ENCODE assay signal across 25 mouse cellular contexts in the genomic region with DNA sequence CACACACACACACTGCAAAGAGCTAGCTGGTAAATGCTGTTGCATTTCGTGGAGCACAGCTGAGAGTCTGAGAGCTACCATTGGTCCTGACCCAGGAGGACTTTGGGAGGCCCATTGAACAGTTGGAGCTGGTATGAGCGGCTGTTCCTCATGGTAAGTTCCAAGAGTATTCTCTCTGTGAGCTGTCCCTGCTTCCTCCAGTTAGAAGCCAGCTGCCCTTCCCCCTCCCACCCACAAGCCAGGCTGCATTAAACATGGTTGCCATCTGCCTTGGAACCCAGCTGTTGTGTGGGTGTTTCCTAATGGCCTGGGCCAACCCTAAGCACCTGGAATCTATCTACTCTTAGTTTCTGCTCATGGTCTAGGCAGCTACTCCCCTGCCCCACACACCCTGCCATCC.
DNase-seq lines count a peak whose midpoint lies in the region; ATAC-seq lines count a peak whose summit lies in the region.
"Had no signal": no experiment of that assay in that cellular context is flagged by ENCODE, and none has a peak within 500 bp of the region (broad histone marks: within the 10 kb centered on the region; RNA-seq: fewer than 3 reads in every experiment).

No protein-coding gene starts in this region.

- ATAC-seq in frontal cortex, adult (ENCODE audit: low TSS enrichment) = peak; percentile 52; the same call in 1 of the 2 replicates
- ATAC-seq in forebrain, embryonic 13.5 days = no peak
- ATAC-seq in liver, embryonic 11.5 days (replicated peaks; ENCODE audit: low FRiP score) = no peak
- ATAC-seq: CD4-positive, CD25-positive, alpha-beta regulatory T cell, adult 4 months; forebrain, embryonic 16.5 days had no signal

- DNase-seq in frontal cortex, postnatal 10 days (ENCODE audit: low spot score in 2 of 2) = no peak
- DNase-seq in brain, adult 2 months (ENCODE audit: low read depth, low spot score) = peak; percentile 63
- DNase-seq in layer of hippocampus, adult 8-10 months (ENCODE audit: low spot score in 2 of 2) = peak; percentile 69 to 72
- DNase-seq in layer of hippocampus, postnatal 14 days (ENCODE audit: low spot score in 2 of 2) = peak; percentile 69 to 82
- no peak for DNase-seq in spleen, adult 18-20 months
- DNase-seq in liver, embryonic 11.5 days (ENCODE audit: low spot score) = no peak
- DNase-seq: adrenal gland, adult 8-10 months; adrenal gland, postnatal 36 days; B cell, adult 2 months; cerebellum, adult 11 months; cerebellum, adult 8-10 months; cerebellum, postnatal 14 days; embryo, embryonic 11 days; gastrocnemius, adult 2 months; gastrocnemius, postnatal 25 days had no signal

- H3K27ac ChIP-seq in forebrain, embryonic 13.5 days = no peak overlapping the region
- H3K27ac ChIP-seq in liver, embryonic 11.5 days (ENCODE audit: low read depth, low read length) = no peak overlapping the region
- H3K27ac ChIP-seq: embryonic facial prominence, embryonic 15.5 days; forebrain, embryonic 10.5 days; gastrocnemius, adult 2 months; hindbrain, embryonic 10.5 days had no signal

- no peaks in the 10 kb centered on the region for H3K27me3 ChIP-seq in forebrain, embryonic 13.5 days
- no peaks in the 10 kb centered on the region for H3K27me3 ChIP-seq in liver, embryonic 11.5 days (replicated peaks; ENCODE audit: control insufficient read depth, insufficient read depth, low read length)
- H3K27me3 ChIP-seq: embryonic facial prominence, embryonic 15.5 days; heart, embryonic 12.5 days had no signal

- H3K4me3 ChIP-seq in forebrain, embryonic 13.5 days = no peak overlapping the region
- no peak overlapping the region for H3K4me3 ChIP-seq in liver, embryonic 11.5 days (ENCODE audit: low read depth, low read length)
- H3K4me3 ChIP-seq: embryonic facial prominence, embryonic 15.5 days; erythroblast, embryonic 14.5 days; forebrain, embryonic 10.5 days; gastrocnemius, adult 2 months; heart, embryonic 12.5 days; hindbrain, embryonic 10.5 days had no signal

- no peaks in the 10 kb centered on the region for H3K9me3 ChIP-seq in forebrain, embryonic 13.5 days (replicated peaks)
- no peaks in the 10 kb centered on the region for H3K9me3 ChIP-seq in liver, embryonic 11.5 days (ENCODE audit: control insufficient read depth, low read length)
- H3K9me3 ChIP-seq: embryonic facial prominence, embryonic 15.5 days; forebrain, embryonic 10.5 days; heart, embryonic 12.5 days; hindbrain, embryonic 10.5 days had no signal

- H3K4me1 ChIP-seq in forebrain, embryonic 13.5 days = peaks cover 5% of the 10 kb centered on the region; the same call in 1 of the 2 replicates
- H3K4me1 ChIP-seq in liver, embryonic 11.5 days (replicated peaks; ENCODE audit: control insufficient read depth, insufficient read depth, low read length) = no peaks in the 10 kb centered on the region
- H3K4me1 ChIP-seq: embryonic facial prominence, embryonic 15.5 days; heart, embryonic 12.5 days; hindbrain, embryonic 10.5 days had no signal

- H3K36me3 ChIP-seq in forebrain, embryonic 13.5 days (ENCODE audit: poor library complexity, severe bottlenecking) = no peaks in the 10 kb centered on the region
- H3K36me3 ChIP-seq in liver, embryonic 11.5 days (ENCODE audit: control insufficient read depth, insufficient read depth, low read length) = no peaks in the 10 kb centered on the region
- H3K36me3 ChIP-seq: embryonic facial prominence, embryonic 15.5 days; forebrain, embryonic 10.5 days; G1E; heart, embryonic 12.5 days; hindbrain, embryonic 10.5 days had no signal

- WGBS in forebrain, embryonic 13.5 days = 95% methylated on average over 2 of the region's 2 CpGs
- WGBS in liver, embryonic 11.5 days = 63% methylated on average over 2 of the region's 2 CpGs

- H3K9ac ChIP-seq in forebrain, embryonic 13.5 days = no peak overlapping the region
- H3K9ac ChIP-seq in liver, embryonic 11.5 days (ENCODE audit: low read depth, low read length) = no peak overlapping the region
- H3K9ac ChIP-seq: embryonic facial prominence, embryonic 15.5 days; heart, embryonic 12.5 days had no signal

- H3K4me2 ChIP-seq in forebrain, embryonic 13.5 days = no peak overlapping the region
- no peak overlapping the region for H3K4me2 ChIP-seq in liver, embryonic 11.5 days
- H3K4me2 ChIP-seq: embryonic facial prominence, embryonic 15.5 days; heart, embryonic 12.5 days had no signal

Comparison
In these comparisons a context has a peak if more than half of its experiments do, and no peak if none do; other contexts are left out.
1. DNase-seq: peak in brain, adult 2 months (single experiment), layer of hippocampus, adult 8-10 months (2 of 2) and layer of hippocampus, postnatal 14 days (2 of 2); none in frontal cortex, postnatal 10 days (0 of 2), spleen, adult 18-20 months (0 of 2) and liver, embryonic 11.5 days (single experiment).